Comparison of ENCODE assay signal across 14 mouse cellular contexts in the genomic region with DNA sequence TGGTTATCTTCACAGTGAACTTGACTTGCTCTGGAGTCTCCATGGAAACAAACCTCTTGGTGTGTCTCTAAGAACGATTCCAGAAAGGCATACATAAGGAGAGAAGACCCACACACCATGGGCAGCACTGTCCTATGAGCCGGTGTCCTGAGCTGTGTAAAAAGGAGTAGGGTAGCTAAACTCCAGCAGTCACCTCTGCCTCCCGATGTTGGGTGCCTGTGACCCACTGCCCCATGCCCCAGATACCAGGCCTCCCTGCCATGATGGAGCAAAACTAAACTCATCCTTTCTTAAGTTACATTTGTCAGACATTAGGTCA.
DNase-seq lines count a peak whose midpoint lies in the region; ATAC-seq and TF ChIP-seq lines count a peak whose summit lies in the region.
"Had no signal": no experiment of that assay in that cellular context is flagged by ENCODE, and none has a peak within 500 bp of the region (broad histone marks: within the 10 kb centered on the region; RNA-seq: fewer than 3 reads in every experiment).

No protein-coding gene starts in this region.

- TF ChIP-seq CTCF in lung, embryonic 14.5 days (IDR thresholded peaks at IDR 0.05; ENCODE audit: low read depth): no peak
- TF ChIP-seq CTCF in lung, adult 2 months (IDR thresholded peaks at IDR 0.05; ENCODE audit: insufficient read depth, low read length): no peak
- no peak for TF ChIP-seq CTCF in cerebellum, adult 2 months (IDR thresholded peaks at IDR 0.05; ENCODE audit: borderline replicate concordance, insufficient read depth, low read depth, low read length)
- TF ChIP-seq CTCF in liver, postnatal 0 days (IDR thresholded peaks at IDR 0.05; ENCODE audit: low read depth): no peak

- peak overlapping the region; percentile 42; the same call in 1 of the 2 replicates for H3K27ac ChIP-seq in lung, embryonic 14.5 days (ENCODE audit: low read depth)
- peak overlapping the region; percentile 80 for H3K27ac ChIP-seq in forebrain, embryonic 16.5 days (ENCODE audit: low read length)
- H3K27ac ChIP-seq in midbrain, embryonic 10.5 days (replicated peaks): peak overlapping the region; percentile 81
- peak overlapping the region; percentile 81 for H3K27ac ChIP-seq in neural tube, embryonic 15.5 days (replicated peaks)
- H3K27ac ChIP-seq in cerebellum, adult 2 months (ENCODE audit: insufficient read depth, low read length): no peak overlapping the region
- no peak overlapping the region for H3K27ac ChIP-seq in liver, postnatal 0 days (ENCODE audit: low read depth)
- H3K27ac ChIP-seq: gastrocnemius, adult 2 months; heart, embryonic 13.5 days had no signal

- WGBS in lung, embryonic 14.5 days: 66% methylated on average over 3 of the region's 3 CpGs
- 65% methylated on average over 3 of the region's 3 CpGs for WGBS in lung, adult 2 months
- 62% methylated on average over 3 of the region's 3 CpGs for WGBS in forebrain, embryonic 16.5 days
- WGBS in midbrain, embryonic 10.5 days: 77% methylated on average over 3 of the region's 3 CpGs
- 53% methylated on average over 3 of the region's 3 CpGs for WGBS in neural tube, embryonic 15.5 days
- WGBS in cerebellum, adult 2 months: 71% methylated on average over 3 of the region's 3 CpGs
- WGBS in liver, postnatal 0 days (ENCODE audit: insufficient replicate concordance): 78% methylated on average over 3 of the region's 3 CpGs

- no peak overlapping the region for H3K4me2 ChIP-seq in lung, embryonic 14.5 days
- H3K4me2 ChIP-seq in forebrain, embryonic 16.5 days (ENCODE audit: low read length): no peak overlapping the region
- H3K4me2 ChIP-seq in neural tube, embryonic 15.5 days: no peak overlapping the region
- H3K4me2 ChIP-seq in liver, postnatal 0 days (ENCODE audit: low read depth, low read length): no peak overlapping the region
- H3K4me2 ChIP-seq: heart, embryonic 13.5 days had no signal

- H3K4me3 ChIP-seq in lung, embryonic 14.5 days (ENCODE audit: low read depth, low read length): no peak overlapping the region
- H3K4me3 ChIP-seq in lung, adult 2 months (replicated peaks; ENCODE audit: extremely low read depth, low read depth, low read length): no peak overlapping the region
- no peak overlapping the region for H3K4me3 ChIP-seq in forebrain, embryonic 16.5 days (replicated peaks; ENCODE audit: low read length)
- no peak overlapping the region for H3K4me3 ChIP-seq in midbrain, embryonic 10.5 days
- H3K4me3 ChIP-seq in neural tube, embryonic 15.5 days (replicated peaks): no peak overlapping the region
- H3K4me3 ChIP-seq in cerebellum, adult 2 months (replicated peaks; ENCODE audit: insufficient read depth, low read depth, low read length): no peak overlapping the region
- H3K4me3 ChIP-seq in liver, postnatal 0 days (ENCODE audit: low read depth, low read length): no peak overlapping the region
- H3K4me3 ChIP-seq: gastrocnemius, adult 2 months; heart, embryonic 13.5 days had no signal

- H3K27me3 ChIP-seq in lung, embryonic 14.5 days (ENCODE audit: insufficient read depth, low read length): no peaks in the 10 kb centered on the region
- no peaks in the 10 kb centered on the region for H3K27me3 ChIP-seq in forebrain, embryonic 16.5 days (replicated peaks; ENCODE audit: control insufficient read depth, insufficient read depth, low read length)
- no peaks in the 10 kb centered on the region for H3K27me3 ChIP-seq in midbrain, embryonic 10.5 days (ENCODE audit: low read depth, poor library complexity, severe bottlenecking)
- no peaks in the 10 kb centered on the region for H3K27me3 ChIP-seq in neural tube, embryonic 15.5 days (replicated peaks)
- no peaks in the 10 kb centered on the region for H3K27me3 ChIP-seq in cerebellum, adult 2 months (ENCODE audit: control insufficient read depth, insufficient read depth, low read length)
- H3K27me3 ChIP-seq in liver, postnatal 0 days (ENCODE audit: insufficient read depth, low read length): no peaks in the 10 kb centered on the region
- H3K27me3 ChIP-seq: heart, embryonic 13.5 days had no signal

- no peak overlapping the region for H3K9ac ChIP-seq in lung, embryonic 14.5 days
- H3K9ac ChIP-seq in forebrain, embryonic 16.5 days (replicated peaks; ENCODE audit: low read depth, low read length): no peak overlapping the region
- no peak overlapping the region for H3K9ac ChIP-seq in neural tube, embryonic 15.5 days (replicated peaks)
- H3K9ac ChIP-seq in liver, postnatal 0 days (replicated peaks): no peak overlapping the region
- H3K9ac ChIP-seq: heart, embryonic 13.5 days had no signal

- TF ChIP-seq POLR2A in lung, adult 2 months (IDR thresholded peaks at IDR 0.05; ENCODE audit: borderline replicate concordance, extremely low read depth, low read depth, low read length): no peak
- TF ChIP-seq POLR2A in cerebellum, adult 2 months (IDR thresholded peaks at IDR 0.05; ENCODE audit: borderline replicate concordance, insufficient read depth, low read length): no peak

- peak; percentile 15; the same call in 1 of the 2 replicates for ATAC-seq in lung, embryonic 14.5 days (ENCODE audit: insufficient read depth)
- ATAC-seq in forebrain, embryonic 16.5 days: no peak; the same call in 1 of the 2 replicates
- no peak for ATAC-seq in neural tube, embryonic 15.5 days (ENCODE audit: low FRiP score)
- no peak for ATAC-seq in liver, postnatal 0 days
- ATAC-seq: inflammation-experienced regulatory T-cells, adult 6 months had no signal

- no peaks in the 10 kb centered on the region for H3K9me3 ChIP-seq in lung, embryonic 14.5 days (ENCODE audit: low read depth, low read length)
- no peaks in the 10 kb centered on the region for H3K9me3 ChIP-seq in forebrain, embryonic 16.5 days (ENCODE audit: control insufficient read depth, low read length)
- no peaks in the 10 kb centered on the region for H3K9me3 ChIP-seq in midbrain, embryonic 10.5 days (replicated peaks)
- H3K9me3 ChIP-seq in neural tube, embryonic 15.5 days (replicated peaks): no peaks in the 10 kb centered on the region
- no peaks in the 10 kb centered on the region for H3K9me3 ChIP-seq in liver, postnatal 0 days (ENCODE audit: low read length)
- H3K9me3 ChIP-seq: heart, embryonic 13.5 days had no signal

- no peak for DNase-seq in lung, embryonic 14.5 days
- DNase-seq in lung, adult 2 months: no peak
- DNase-seq in midbrain, embryonic 10.5 days (ENCODE audit: low spot score): no peak
- no peak for DNase-seq in kidney, adult 11 months
- DNase-seq in cerebellum, adult 2 months: no peak
- DNase-seq in liver, postnatal 0 days: no peak
- DNase-seq: gastrocnemius, adult 2 months; kidney, postnatal 14 days; liver; spleen, adult 18-20 months had no signal

- H3K4me1 ChIP-seq in lung, embryonic 14.5 days (ENCODE audit: insufficient read depth): no peaks in the 10 kb centered on the region
- H3K4me1 ChIP-seq in lung, adult 2 months (ENCODE audit: control insufficient read depth, insufficient read depth, low read length): no peaks in the 10 kb centered on the region
- H3K4me1 ChIP-seq in forebrain, embryonic 16.5 days (replicated peaks; ENCODE audit: control insufficient read depth, insufficient read depth, low read length): peaks cover 17% of the 10 kb centered on the region
- peaks cover 46% of the 10 kb centered on the region for H3K4me1 ChIP-seq in midbrain, embryonic 10.5 days
- peaks cover 37% of the 10 kb centered on the region for H3K4me1 ChIP-seq in neural tube, embryonic 15.5 days
- peaks cover 3% of the 10 kb centered on the region; the same call in 1 of the 2 replicates for H3K4me1 ChIP-seq in cerebellum, adult 2 months (ENCODE audit: control insufficient read depth, insufficient read depth, low read length)
- H3K4me1 ChIP-seq in liver, postnatal 0 days (ENCODE audit: insufficient read depth): no peaks in the 10 kb centered on the region
- H3K4me1 ChIP-seq: heart, embryonic 13.5 days had no signal

- TF ChIP-seq EP300 in liver, postnatal 0 days (IDR thresholded peaks at IDR 0.05; ENCODE audit: low read depth): no peak

- H3K36me3 ChIP-seq in lung, embryonic 14.5 days (ENCODE audit: insufficient read depth): no peaks in the 10 kb centered on the region
- H3K36me3 ChIP-seq in forebrain, embryonic 16.5 days (ENCODE audit: control insufficient read depth, insufficient read depth): no peaks in the 10 kb centered on the region
- H3K36me3 ChIP-seq in midbrain, embryonic 10.5 days: no peaks in the 10 kb centered on the region
- H3K36me3 ChIP-seq in neural tube, embryonic 15.5 days: no peaks in the 10 kb centered on the region
- no peaks in the 10 kb centered on the region for H3K36me3 ChIP-seq in liver, postnatal 0 days (replicated peaks; ENCODE audit: insufficient read depth, low read length)
- H3K36me3 ChIP-seq: heart, embryonic 13.5 days had no signal

Comparison
In these comparisons a context has a peak if more than half of its experiments do, and no peak if none do; other contexts are left out.
1. H3K27ac ChIP-seq: peak in lung, embryonic 14.5 days (single experiment), forebrain, embryonic 16.5 days (single experiment), midbrain, embryonic 10.5 days (single experiment) and neural tube, embryonic 15.5 days (single experiment); none in cerebellum, adult 2 months (single experiment) and liver, postnatal 0 days (single experiment).